Mouse (Mus musculus) 3T3-L1 (cell line): ENCODE measurements around the gene Leng9.
A peak's percentile ranks its signal among the peaks of the same experiment; 100 is the strongest.

ENCODE experiments used
- DNase-seq: peaks from one replicate; pipeline ENCODE4 v3.0.0-alpha.2; 2015; ENCODE audit warnings: low read depth, low spot score

The Leng9 gene

DNA sequence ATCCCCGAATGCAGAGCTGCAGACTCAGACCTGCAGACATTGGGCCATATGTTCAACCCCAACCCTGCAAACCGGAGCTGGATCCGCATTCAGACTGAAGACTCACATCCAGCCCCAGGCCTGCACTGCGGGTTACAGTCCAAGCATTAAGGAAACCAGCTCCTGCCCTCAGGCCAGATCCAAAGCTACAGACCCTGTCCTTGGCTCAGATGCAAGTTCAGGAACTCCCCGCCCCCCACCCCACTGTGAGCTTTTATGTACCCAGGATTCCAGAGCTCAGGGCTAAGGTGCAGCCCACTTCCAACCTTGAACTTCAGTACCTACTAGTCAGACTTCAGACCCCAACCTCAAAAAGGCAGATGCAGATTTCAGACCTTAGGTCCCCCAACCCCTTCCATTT is 25.3 kb downstream of the Leng9 start:
- DNase-seq, result no peak

DNA sequence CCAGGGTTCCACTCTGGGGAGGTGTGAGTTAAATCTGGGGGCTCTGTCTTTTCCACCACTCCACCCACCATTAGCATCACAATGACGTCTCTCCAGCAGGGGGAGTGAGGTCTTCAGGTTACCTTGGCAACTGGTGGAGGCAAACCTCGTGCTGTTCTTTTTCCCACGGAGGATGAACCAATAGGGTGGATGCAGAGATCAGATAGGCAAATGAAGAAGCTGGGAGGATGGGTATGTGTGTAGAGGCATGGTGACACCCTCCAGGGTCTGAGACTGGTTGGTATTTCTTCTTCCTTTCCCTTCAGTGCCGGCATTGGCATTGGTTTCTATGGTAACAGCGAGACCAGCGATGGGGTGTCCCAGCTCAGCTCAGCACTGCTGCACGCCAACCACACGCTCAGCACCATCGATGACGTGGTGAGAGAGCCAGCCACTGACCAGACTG is 25.8 kb downstream of the Leng9 start:
- DNase-seq, result peak; percentile 33

DNA sequence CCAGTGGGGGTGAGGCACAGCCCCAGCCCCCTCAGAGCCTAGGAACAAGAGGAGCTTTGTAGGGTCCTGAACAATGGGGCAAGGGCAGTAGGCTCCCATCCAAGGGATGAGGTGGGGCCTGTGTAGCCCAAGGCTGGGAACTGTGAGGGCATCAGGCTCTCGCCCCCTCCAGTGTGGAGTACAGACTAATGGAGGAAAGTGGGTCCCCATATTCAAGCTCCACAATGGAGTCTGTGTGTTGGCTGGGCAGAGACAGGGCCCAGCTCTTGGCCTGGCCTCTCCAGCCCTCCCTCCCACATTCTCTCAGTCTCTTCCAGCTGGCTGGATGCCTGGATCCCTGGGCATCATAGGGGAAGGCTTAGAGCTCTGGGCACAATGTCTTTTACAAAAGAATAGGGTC is 26.4 kb downstream of the Leng9 start:
- DNase-seq, result peak; percentile 63

DNA sequence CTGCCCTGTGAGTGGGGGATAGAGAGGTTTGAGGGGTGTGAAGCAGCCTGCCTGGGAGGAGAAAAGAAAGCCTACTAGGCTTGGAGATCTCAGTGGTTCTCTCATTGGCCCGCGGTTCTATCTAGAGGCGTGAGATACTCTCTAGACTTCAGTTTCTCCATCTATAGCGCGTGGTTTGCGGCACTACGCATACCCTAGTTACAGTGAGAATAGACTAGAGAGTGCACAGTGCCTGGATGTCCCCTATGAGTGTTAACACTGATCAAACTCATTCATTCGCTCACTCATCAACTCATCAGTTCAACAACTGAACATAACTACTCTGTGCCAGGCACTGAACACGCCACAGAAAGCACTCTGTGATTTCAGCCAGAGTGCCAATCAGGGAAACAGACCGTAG is 27.4 kb downstream of the Leng9 start:
- DNase-seq, result no peak

DNA sequence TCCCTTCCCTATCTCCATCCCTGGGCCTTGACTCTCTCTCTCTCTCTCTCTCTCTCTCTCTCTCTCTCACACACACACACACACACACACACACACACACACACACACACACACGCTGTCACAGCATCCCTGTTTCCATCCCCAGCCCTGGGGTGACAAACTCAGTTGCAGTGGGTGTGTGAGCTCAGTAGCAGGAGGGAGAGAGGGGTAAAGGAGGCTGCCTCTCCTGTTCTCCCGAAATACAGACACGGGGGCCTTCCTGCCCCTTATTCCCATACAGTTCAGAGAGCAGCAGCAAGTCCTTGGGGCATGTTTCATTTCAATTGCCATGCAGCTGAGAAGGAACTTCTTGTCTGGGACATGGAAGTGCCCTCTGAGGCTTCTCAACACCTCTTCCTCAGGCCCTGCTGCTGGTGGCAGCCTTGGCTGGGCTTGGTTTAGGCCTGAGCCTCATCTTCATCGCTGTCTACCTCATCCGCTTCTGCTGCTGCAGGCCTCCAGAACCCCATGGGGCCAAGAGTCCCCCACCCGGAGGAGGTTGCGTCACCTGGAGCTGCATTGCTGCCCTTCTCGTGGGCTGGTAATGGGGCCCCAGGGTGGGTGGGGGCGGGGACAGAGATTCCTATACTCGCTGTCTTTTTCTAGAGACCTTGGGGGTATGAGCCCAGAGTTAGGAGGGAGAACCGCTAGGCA is 28.0 kb downstream of the Leng9 start:
- DNase-seq, result no peak

DNA sequence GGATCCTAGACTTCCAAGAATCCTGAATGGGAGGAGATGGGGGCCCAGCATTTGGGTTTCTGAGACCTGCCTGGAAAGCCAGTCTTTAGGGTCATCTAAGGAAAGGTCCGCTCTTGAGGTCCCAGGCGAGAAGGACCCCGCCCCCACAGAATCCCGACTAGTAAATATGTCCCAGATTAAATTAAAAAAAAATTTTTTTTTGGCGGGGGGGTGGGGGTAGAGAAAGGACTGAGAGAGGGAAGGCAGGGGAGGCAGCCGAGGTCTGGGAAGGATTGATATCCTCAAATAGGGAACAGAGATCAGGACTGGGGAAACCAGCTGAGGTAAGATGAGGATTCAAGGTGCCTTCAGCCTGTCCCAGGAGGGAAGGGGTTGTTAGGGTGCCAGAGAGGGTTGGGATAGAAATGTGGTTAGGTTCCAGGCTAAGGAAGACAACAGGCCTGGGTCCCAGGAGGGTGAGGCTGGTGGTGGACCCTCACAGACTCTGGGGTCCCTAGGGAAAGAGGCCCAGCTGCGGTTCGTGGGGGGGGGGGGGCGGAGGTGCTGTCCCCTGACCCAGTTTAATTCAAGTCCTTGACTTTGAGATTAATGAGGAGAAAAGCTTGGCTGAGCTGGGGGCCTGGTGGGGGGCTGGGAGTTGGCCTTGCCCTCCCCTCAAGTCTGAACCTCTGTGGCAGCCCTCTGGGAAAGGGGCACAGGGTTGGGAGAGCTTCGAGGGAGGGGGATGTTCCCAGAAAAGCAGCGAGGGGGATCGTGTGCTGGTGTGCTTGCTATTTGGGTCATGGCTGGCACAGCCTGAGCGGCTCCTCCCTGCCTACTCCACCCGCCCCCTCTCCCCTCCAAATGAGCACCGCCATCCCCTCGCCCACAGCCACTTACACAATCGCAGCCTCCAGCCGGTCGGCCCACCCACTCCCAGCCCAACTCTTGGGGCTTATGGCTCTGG is 29.9 kb downstream of the Leng9 start:
- no peak for DNase-seq

DNA sequence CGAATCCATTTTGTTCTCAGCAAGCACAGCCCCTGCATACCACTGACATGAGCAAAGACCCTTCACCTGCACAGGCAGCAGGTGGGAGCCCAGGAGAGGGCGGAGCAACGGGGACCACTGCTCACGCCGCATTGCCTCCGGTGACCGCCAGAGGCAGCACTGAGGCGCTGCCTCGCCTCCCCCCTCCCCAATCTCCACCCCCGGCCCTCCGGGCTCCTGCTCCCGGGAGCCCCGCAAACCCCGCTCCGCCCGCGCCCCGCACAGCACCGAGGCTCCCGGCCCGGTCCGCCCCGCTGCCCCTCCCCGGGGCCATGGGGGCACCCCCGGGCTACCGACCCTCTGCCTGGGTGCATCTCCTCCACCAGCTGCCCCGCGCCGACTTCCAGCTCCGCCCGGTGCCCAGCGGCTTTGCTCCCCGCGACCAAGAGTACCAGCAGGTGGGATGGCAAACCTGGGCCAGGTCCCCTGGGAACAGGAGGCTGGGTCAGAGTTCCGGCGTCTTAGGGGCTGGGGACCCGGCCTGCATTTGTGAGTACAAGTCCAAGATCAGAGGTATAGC is 30.8 kb downstream of the Leng9 start, which contains the start of gene Ttyh1:
Gene Ttyh1 (plus strand): TSS at position 65 of the 559 bp plus-strand sequence.
- DNase-seq, result no peak

DNA sequence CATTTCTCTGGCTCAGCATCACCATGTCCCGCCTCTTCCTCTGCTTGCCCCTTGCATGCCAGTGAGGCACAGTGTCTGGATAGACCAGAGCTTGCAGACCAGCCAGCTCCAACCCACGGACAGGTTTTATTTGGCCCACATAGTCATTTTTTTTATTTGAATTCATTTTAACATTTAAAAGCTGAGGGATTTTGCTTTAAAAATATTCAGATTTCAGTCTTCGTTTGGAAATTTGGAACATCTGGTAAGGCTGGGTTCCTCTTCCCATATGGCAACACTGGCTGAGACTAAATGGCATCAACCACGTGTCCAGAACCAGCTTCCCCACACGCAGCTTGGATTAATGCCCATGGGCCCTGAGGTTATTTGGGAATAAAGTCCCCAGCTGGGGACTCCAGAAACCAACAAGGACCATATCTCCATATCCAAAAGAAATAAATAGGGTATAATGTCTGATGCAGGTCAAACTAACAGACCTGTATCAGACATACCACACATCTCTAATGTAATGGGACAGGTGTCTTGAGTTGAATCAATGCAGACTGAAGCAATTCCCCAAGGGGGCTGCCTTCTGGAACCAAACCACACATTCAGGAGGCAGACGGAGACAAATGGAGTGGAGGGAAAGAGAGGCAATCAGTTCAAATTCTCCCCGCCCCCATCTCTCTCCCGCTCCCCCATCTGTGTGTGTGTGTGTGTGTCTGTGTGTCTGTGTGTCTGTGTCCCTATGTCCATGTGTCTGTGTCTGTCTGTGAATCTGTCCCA is 32.9 kb downstream of the Leng9 start:
- DNase-seq, result no peak

DNA sequence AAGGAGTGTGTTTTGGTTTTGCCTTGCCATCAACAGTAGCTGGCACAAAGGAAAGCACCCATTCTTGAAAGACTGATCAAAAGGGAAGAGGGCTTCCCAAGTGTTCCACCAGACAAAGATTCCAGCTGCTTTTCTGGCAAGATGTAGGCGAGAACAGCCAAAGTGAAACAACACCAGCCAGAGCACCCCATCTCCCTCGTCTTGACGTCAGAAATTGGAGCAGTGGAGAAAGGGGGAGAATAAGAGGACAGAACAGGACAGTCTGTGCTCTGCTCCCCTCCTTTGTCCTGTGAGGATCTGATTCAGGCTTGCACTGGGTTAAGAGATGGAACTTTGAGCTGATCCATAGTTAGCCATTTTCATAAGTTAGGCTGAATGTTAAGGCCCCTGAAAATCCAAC is 38.4 kb downstream of the Leng9 start:
- DNase-seq, result no peak

DNA sequence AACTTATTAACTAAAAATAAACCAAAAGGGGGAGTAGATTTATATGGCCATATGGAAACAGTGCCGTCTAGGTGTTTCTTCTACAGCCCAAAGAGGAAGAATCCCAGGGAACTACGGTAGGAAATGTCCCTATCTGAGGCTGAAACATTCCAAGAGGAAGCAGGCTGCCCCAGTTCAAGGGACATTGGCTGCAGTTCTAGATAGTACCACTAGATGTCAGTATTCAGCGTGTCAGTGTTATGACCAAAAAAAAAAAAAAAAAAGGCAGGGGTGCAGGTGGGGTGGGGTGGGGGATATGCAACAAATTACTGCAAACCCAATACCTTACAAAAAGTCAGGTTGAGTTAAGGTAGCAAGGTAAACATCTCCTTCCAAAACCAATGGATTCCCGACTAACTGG is 46.8 kb downstream of the Leng9 start:
- peak; percentile 74 for DNase-seq

DNA sequence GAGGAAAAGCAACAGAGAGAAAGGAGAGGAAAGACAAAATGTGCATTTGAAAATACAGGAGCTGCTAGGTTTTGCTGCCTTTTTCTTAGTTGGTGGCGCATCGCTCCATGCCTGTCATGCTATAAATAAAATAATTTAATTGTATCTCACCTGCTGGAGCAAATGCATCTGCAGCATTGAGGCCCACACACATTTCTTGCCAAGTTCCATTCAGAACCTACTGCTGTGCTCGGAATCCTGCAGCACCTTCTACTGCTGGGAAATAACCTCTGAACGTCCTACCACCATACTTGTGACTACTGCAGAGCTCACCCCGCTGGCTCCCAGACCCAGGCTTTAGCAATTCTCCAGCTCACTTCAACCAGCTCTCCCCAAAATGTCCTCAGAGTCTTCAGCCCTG is 49.0 kb downstream of the Leng9 start:
- no peak for DNase-seq

DNA sequence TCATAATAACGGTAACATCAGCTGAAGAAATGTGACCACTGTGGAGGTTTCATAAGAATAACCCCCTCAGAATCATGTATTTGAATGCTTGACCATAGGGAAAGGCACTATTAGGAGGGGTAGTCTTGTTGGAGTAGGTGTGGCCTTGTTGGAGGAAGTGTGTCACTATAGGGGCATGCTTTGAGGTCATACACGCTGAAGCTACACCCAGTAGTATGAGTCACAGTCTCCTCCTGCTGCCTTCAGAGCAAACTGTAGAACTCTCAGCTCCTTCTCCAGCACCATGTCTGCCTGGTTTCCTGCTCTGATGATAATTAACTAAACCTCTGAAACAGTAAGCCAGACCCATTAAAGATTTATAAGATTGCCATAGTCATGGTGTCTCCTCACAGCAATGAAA is 51.3 kb downstream of the Leng9 start:
- peak; percentile 77 for DNase-seq

DNA sequence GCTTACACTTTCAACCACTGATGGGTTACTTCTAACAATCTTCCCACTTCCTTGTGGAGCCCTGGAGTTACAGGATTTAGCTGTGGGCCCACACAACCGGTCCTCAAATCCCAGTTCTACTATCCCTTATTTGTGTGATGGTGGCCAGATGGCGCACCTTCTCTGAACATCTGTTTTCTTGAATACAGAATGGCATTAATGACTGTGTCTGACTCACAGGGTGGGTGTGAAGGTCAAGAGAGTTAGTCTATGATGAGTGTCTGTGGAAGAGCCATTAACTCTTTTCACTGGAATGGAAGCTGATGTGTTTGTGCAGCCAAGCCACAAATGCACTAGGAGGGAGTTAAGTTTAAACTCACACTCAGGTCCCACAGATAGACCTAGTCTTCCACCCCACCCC is 51.9 kb downstream of the Leng9 start:
- DNase-seq, result peak; percentile 62
